Mouse (Mus musculus): ENCODE measurements around the gene Fam126a.
"Not testable (repeated sequence)": the region's sequence is repeated elsewhere in the genome, so short reads cannot be mapped to it uniquely, and the experiment has no call there.

Fam126a gene

DNA sequence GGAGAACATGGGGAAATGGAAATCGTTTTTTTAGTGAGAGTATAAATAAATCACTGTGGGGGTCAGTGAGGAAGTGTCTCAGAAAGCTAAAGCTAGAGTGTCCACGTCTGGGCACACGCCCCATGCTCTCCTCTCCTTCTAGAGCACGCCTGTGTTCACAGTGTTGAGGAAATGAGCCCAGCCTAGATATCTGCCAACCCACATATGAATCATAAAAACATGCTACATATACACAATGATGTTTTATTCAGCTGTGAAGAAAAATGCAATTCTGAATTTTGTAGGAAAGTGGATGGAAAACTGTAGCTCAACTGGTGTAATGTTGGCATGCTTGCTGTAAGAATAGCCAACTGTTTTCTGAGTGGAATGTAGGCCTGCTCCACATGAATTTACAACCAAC, 130.3 kb downstream of the Fam126a start:
- in situ Hi-C loops (cut with MseI, MboI) = no loop called here

DNA sequence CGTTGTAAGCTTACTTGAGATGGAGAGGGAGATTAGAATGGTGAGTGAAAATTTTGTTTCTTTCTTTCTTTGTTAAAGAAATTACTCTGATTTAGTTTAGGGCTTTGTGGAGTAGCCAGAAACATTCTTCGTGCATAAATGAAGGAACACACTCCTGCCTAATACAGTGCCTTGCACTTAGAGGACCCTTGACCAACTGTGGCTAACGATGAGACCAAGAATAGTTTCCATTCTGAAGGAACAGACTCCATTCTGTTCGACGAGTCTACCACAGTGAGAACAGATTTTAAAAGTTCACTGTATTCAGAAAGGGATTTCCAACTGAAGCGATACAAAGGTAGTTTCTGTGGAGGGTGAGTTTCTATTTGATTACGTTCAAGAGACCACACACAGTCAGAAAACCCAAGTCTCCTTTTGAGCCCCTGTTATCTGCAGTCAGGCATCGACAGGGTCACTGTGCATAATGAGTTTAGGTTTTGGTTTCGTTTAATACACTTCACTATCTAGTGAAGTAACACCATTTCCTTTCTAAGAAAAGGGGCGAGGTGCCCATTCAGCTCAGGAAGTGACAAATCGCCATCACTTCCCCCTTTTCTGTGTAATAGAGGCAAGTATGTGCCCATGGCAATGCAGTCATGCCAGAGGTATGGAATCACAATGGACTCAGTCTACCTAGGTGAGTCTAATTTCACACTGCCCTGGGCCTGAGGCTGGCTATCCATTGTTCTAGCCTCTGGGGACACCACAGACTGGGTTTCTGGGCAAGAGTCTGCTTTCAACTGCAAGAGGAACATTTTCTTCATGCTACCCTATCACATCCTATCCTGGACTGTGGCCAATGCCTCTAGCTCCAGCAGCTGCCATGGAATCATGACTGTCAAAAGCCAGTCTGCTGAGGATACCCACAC, 136.4 kb downstream of the Fam126a start:
- in situ Hi-C loops (cut with MseI, MboI) = no loop called here

DNA sequence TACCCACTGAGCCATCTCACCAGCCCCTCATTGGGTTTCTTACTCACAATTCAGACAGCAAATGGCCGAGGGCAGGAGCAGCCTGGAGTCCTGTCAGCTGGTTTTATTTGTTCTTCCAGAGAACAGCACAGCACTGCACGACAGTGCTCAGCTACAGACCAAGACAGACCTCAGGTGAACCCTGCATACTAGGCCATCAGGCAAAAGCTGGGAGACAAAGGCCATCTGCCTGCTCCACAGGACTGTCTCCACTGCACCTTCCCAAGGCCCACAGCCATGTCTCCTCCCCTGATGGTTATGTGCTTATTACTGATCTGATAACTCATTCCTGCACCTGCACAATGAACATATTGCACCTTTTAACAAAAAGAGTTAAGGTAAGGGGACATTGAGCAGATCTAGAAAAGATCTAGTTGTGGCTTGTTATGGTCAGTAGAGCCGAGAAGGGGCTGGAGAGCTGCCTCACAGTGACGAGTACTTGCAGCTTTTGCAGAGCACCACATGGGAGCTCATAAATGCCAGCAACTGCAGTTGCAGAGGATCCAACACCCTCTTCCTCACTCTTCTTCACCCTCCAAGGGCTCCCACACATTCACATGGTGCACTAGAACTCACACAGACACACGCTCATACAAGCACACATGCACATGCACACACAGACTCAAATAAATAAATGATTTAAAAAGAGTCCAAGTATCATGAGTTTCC, 137.2 kb downstream of the Fam126a start:
- in situ Hi-C loops (cut with MseI, MboI) = no loop called here

DNA sequence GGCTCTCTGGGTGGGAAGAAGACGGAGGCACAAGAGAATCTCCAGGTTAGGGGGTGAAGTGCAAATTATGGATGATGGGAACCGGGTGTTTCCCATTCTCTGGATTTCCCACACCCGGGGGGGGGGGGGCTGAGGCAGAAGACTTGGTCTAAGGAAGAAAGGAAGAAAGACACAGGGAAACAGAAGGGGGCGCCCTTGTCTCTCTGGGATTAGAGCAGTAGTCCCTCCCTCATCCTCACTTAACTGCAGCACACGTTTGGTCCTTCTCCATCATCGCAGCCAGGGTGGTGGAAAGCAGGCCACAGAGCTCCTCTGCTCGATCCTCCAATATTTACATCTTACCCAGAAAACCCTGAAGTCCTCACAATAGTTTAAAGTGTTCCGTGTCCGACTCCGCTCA, 139.8 kb downstream of the Fam126a start:
- in situ Hi-C loops (cut with MseI, MboI) = no loop called here

DNA sequence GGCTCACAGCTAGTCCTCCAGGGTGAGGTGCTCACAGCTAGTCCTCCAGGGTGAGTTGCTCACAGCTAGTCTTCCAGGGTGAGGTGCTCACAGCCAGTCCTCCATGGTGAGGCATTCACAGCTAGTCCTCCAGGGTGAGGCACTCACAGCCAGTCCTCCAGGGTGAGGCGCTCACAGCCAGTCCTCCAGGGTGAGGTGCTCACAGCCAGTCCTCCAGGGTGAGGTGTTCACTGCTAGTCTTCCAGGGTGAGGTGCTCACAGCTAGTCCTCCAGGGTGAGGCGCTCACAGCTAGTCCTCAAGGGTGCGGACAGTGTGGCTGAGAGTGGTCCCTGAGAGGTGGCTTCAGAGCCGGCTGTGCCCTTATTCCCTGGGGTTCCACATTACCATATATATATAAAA, 141.0 kb downstream of the Fam126a start:
- in situ Hi-C loops (cut with MseI, MboI) = no loop called here

DNA sequence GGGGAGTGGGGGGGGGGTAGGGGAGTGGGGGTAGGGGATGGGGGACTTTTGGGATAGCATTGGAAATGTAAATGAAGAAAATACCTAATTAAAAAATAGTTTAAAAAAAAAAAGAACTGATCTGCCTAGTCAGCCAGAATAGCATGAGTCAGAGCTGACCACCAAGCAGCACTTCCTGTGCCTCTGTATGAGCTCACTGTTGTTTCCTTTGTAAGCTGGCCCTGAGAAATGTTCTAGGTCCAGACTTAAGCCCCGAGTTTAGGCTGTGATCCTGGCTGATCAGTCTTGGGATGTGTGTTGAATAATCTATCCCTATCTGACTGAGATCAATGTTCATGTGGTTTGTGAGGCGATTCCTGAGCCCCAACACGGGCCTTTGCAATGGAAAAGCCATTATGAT, 143.4 kb downstream of the Fam126a start:
- in situ Hi-C loops (cut with MseI, MboI) = no loop called here

DNA sequence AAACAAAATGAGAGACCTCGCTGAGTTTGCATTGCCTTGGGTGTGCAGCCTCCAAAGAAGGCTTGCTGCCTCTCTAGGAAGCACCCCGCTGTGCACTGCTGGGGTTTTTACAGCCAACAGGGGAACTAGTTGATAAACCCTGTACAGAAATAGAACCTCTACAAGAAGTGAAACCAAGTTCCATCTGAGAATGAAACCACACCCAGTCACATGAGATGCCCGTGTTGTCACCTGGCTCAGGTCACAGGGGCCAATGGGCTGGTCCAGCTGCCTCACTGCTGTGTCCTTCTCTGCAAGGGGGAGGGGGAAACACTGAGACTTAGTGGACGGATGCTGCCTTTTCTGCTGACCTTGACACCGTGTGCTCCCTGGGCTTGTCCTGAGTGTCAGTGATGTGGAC, 156.0 kb downstream of the Fam126a start:
- in situ Hi-C loops (cut with MseI, MboI) = no loop called here

DNA sequence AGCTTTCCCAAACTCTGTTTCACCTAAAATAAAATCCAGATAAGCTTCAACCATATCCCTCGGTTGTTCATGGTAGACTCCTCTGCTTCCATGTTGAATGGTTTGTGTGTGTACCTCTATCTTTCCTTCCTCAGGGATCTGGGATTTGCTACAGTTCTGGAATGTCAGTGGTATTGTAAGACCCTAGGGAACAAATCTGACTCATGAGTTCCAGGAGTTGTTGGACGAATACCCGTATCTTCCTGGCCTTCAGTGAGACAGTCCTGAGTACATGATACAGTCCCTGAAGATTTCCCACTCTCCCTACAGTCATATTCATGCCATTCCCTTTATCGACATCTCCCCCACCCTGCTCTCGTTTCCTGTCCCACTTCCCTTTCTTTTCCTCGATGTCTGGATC, 157.9 kb downstream of the Fam126a start:
- in situ Hi-C loops (cut with MseI, MboI) = no loop called here

DNA sequence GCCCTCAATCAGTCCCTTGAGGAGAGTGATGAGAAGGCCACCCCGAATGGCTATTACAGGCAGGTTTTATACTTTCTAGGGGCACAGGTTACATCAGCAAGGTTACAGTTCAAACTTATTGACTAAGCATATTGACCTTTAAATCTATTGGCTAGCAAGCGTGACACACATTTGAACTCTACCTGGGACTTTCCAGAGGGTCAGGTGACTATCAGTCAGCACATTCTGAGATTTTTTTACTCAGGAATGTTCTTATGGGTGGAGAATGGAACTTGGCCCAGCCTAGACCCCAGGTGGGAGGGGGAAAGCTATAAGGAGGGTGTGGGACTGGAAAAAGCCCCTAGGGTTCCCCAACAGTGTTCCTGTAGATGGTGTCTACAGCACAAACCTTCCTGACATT, 159.2 kb downstream of the Fam126a start:
- in situ Hi-C loops (cut with MseI, MboI) = not testable (repeated sequence)

DNA sequence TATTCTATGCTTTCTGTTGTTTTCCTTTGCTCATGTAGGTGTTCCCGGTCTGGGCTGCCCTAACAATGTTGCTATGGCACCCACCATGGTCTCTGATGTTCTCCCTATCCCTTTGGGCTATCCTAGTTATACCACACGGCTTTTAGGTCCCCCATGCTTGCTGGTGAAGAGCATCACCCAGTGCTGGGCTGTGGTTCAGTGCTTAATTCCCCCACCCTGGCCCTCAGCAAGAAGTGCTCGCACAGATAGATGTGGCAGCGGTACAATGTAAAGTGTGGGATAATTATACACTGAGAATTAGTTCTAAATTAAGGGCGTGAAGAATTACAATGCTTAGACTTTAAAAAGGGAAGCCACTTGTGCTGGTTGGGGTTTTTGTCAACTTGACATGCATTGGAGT, 164.5 kb downstream of the Fam126a start:
- in situ Hi-C loops (cut with MseI, MboI) = no loop called here
